Mouse (Mus musculus) small intestine, adult 2 months (tissue): ENCODE data around the gene Fam71b.

Experiments used
- CTCF ChIP-seq: fragments of 200-500 bp; IDR thresholded peaks from 2 replicates; pipeline ENCODE4 v1.5.1; 2012; ENCODE audit warnings: low read depth, mild to moderate bottlenecking, control low read depth, inconsistent platforms, low read length, moderate library complexity, mixed read lengths; ENCODE audit not compliant: insufficient replicate concordance, insufficient read length; ENCODE audit errors: extremely low read depth
- POLR2A ChIP-seq: fragments of 200-500 bp; IDR thresholded peaks from 2 replicates; pipeline ENCODE4 v1.6.1; 2012; ENCODE audit warnings: low read depth, mild to moderate bottlenecking, control low read depth, inconsistent platforms, low read length, moderate library complexity

GRCm38 (mm10) chr11:46360991-46361665, 35.2 kb upstream of the Fam71b start:
- TF ChIP-seq POLR2A = no peak
- TF ChIP-seq CTCF = no peak
